Mouse (Mus musculus) erythroid progenitor cell, adult 5-6 weeks (primary cell): ENCODE results near the gene H2afy. TPM values are rescaled to one million over a fixed set of nuclear protein-coding genes. Genes with fewer than 3 reads are reported as not detected.

ENCODE experiments used
- ATAC-seq: replicated peaks from 2 replicates; pipeline ENCODE4 v1.8.0; 2016; ENCODE audit warnings: moderate number of reproducible peaks, mild to moderate bottlenecking, moderate TSS enrichment, inconsistent platforms; ENCODE audit not compliant: poor library complexity, low FRiP score, severe bottlenecking
- total RNA-seq, 2 experiments: library from RNA; stranded (forward) in 1 of 2; stranded (reverse) in 1 of 2; fragments of 150-400 nt in 1 of 2; fragments of 186-747, 209-891 nt in 1 of 2; gene quantifications; 2 replicates each; pipeline versions ENCODE4 v1.2.3 to v1.2.4; 2015 to 2017; ENCODE audit warnings: low replicate concordance in 2 of 2

H2afy gene
- total RNA-seq, 2 experiments from 2014 or later, result 62.3 to 72.5 TPM

DNA sequence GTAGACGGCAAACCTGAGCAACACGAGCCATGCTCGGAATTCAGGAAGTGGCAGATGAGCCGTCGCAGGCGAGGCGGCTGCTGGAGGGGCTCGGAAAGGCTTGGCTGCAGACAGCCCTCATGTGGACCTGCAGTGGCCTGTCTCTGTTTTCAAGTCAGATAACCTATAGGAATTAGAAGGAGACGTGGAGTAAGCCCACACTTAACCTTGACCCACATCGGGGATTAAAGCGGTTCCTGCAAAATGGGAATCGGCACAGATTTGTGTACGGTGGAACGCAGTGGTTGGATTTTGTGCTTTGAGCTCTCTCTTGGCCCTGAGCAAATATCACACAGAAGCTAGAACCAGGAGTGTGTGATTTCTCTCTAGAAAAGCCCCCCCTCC, 111.1 kb downstream of the H2afy start:
- ATAC-seq, result no peak

DNA sequence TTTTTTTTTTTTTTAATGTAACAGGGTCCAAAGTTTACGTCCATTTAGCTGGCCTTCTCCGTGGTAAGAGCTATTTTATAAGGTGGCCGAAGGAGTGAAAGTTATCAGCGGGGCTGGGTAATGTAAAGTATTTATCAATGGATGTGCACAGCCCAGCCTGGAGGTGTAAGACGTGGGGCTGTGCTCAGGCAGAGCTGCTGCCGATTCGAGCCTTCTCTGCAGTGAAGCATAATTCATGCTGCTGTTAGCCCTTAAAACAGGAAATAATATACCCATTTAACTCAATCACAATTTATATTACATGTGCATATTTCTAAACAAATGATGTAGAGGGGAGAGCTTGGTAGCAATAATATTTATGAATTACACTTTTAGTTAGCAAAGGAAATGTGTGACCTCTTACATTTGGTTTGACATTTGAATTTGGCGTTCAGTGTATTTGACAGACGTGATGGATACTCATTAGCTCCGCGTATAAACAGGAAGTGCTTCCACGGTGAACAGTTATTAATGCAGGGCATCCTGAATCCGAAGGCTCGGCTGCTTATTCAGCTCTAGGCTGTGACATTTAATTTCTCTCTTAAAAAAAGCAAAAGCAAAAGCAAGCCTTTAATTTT, 111.6 kb downstream of the H2afy start:
- no peak for ATAC-seq

Other genes with a start within 250 kb of the H2afy start
- 9.2 and 11.9 TPM in 2 replicates for gene Tifab, start 42.5 kb upstream of the H2afy start, total RNA-seq (2015; ENCODE audit: low replicate concordance)
- gene Tifab, start 42.5 kb upstream of the H2afy start, total RNA-seq (2017; ENCODE audit: low replicate concordance), result 3.1 and 10.2 TPM in 2 replicates
- gene Neurog1, start 115.8 kb upstream of the H2afy start, total RNA-seq (2015; ENCODE audit: low replicate concordance), result not detected in 2 replicates
- gene Neurog1, start 115.8 kb upstream of the H2afy start, total RNA-seq (2017; ENCODE audit: low replicate concordance), result not detected in 2 replicates
- gene Cxcl14, start 160.2 kb upstream of the H2afy start, total RNA-seq (2015; ENCODE audit: low replicate concordance), result 1.1 and 2.9 TPM in 2 replicates
- gene Cxcl14, start 160.2 kb upstream of the H2afy start, total RNA-seq (2017; ENCODE audit: low replicate concordance), result 1.9 and 2.6 TPM in 2 replicates